Mouse (Mus musculus) C2C12 (cell line): ENCODE data around the gene Stmn1. TPM values are rescaled to one million over a fixed set of nuclear protein-coding genes. Genes with fewer than 3 reads are reported as not detected.

Experiments used
- H3K27me3 ChIP-seq: one replicate; pipeline ENCODE4 v1.6.1; 2011; ENCODE audit not compliant: control insufficient read depth, insufficient read depth, insufficient read length
- H3K36me3 ChIP-seq: one replicate; pipeline ENCODE4 v1.6.1; 2011; ENCODE audit not compliant: control insufficient read depth, insufficient read depth
- H3K4me3 ChIP-seq: one replicate; pipeline ENCODE4 v1.5.1; 2011; ENCODE audit warnings: mild to moderate bottlenecking, control low read depth; ENCODE audit not compliant: poor library complexity, insufficient read depth, severe bottlenecking
- H3K79me2 ChIP-seq: one replicate; pipeline ENCODE4 v1.6.1; 2011; ENCODE audit not compliant: control insufficient read depth, insufficient read depth
- H3K79me3 ChIP-seq: one replicate; pipeline ENCODE4 v1.6.1; 2011; ENCODE audit warnings: low read depth, control low read depth
- H3ac ChIP-seq: one replicate; pipeline ENCODE3; 2011; ENCODE audit warnings: low read depth; ENCODE audit not compliant: control insufficient read depth, insufficient read length
- CEBPB ChIP-seq: IDR thresholded peaks from one replicate; pipeline ENCODE4 v1.6.1; 2011; ENCODE audit warnings: low read depth, mild to moderate bottlenecking, control low read depth, moderate library complexity
- CTCF ChIP-seq: IDR thresholded peaks from one replicate; pipeline ENCODE4 v1.5.1; 2011; ENCODE audit not compliant: control insufficient read depth, insufficient read depth, insufficient read length
- FOSL1 ChIP-seq: IDR thresholded peaks from one replicate; pipeline ENCODE4 v1.8.0; 2011; ENCODE audit warnings: mild to moderate bottlenecking, low read length; ENCODE audit not compliant: poor library complexity, insufficient read depth, severe bottlenecking
- MAX ChIP-seq: IDR thresholded peaks from one replicate; pipeline ENCODE4 v1.6.1; 2011; ENCODE audit warnings: mild to moderate bottlenecking, control low read depth
- MYOD1 ChIP-seq: IDR thresholded peaks from one replicate; pipeline ENCODE4 v1.6.1; 2011; ENCODE audit warnings: low read depth; ENCODE audit not compliant: control insufficient read depth, insufficient read length
- MYOG ChIP-seq: IDR thresholded peaks from one replicate; pipeline ENCODE4 v1.6.1; 2011; ENCODE audit not compliant: control insufficient read depth, insufficient read length; ENCODE audit errors: extremely low read depth
- USF1 ChIP-seq: IDR thresholded peaks from one replicate; pipeline ENCODE4 v1.6.1; 2011; ENCODE audit warnings: low read depth, mild to moderate bottlenecking, control low read depth, moderate library complexity
- polyA plus RNA-seq: library from polyadenylated mRNA; unstranded; fragments of >200 nt; fragmentation: generic; extraction: Trizol; gene quantifications from one replicate; pipeline ENCODE4 v1.2.1, GENCODE M21; 2012; ENCODE audit warnings: missing spikeins

Stmn1 gene
- polyA plus RNA-seq, 1 experiment: 349 TPM

DNA sequence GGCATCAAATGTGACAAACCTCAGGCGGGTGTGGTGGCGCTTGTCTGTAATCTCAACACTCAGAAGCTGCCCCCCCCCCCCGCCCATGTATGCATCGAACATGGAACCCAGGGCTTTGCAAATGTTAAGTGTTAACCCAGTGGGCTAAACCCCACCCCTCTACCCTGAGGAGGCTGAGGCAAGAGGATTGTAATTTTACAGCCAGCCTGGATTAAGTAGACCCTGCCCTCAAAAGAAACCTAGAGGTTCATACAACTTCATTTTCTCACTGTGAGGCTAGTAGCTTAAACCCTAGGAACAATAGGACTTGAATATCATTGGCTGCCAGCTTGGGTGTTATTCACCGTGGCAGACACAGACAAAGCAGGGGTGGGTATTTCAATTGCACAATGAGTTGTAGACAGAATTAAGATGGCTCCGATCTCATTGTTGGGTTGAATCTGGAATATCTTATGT is 1.2 kb downstream of the Stmn1 start:
- no peaks in the 10 kb centered on the region for H3K27me3 ChIP-seq
- TF ChIP-seq CEBPB: peak; percentile 68
- no peak for TF ChIP-seq MAX
- H3K79me2 ChIP-seq: peaks cover 27% of the 10 kb centered on the region
- H3K36me3 ChIP-seq: peaks cover 31% of the 10 kb centered on the region
- peaks cover 15% of the 10 kb centered on the region for H3K79me3 ChIP-seq
- H3ac ChIP-seq: peak overlapping the region; percentile 27
- peak overlapping the region; percentile 89 for H3K4me3 ChIP-seq

DNA sequence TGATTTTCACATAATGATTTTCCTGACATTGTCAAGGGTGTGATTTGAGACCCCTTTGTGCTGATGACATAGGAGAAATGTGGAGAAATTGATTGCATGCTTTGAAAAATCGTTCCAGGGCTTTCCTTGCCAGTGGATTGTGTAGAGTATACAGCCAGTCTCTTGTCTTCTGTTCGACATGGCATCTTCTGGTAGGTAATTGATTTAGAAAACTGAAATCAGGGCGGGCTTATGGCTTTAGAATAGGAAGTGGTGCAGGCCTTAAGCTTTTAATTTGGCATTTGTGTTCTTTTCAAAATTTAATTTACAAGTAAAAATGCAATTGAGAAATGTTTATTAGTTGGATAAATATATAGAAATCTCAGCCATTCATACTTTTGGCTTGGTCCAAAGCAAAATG is 1.9 kb downstream of the Stmn1 start:
- Histone ChIP-seq H3K36me3 (peaks cover 36% of the 10 kb centered on the region), H3ac (peak overlapping the region; percentile 18), H3K79me3 (peaks cover 15% of the 10 kb centered on the region), H3K79me2 (peaks cover 27% of the 10 kb centered on the region), H3K27me3 (no peaks in the 10 kb centered on the region), H3K4me3 (peak overlapping the region; percentile 89)
- TF ChIP-seq CTCF (no peak), MYOG (no peak)

DNA sequence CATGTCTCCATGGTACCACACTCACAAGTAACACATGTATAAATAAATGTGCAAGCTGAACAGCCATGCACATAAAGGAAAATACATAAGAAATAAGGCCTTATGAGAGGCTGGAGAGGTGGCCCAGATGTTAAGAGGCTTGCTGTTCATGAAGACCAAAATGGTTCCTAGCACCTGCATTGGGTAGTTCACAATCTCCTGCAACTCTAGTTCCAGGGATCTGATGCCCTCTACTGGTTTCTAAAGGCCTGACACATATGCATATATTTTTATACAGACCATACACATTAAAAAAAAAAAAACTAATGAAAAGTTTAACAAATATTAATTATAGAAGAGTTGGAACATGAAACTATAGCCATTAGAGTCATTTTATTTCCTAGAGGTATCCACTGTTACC is 3.3 kb downstream of the Stmn1 start:
- Histone ChIP-seq H3K79me2 (peaks cover 27% of the 10 kb centered on the region), H3K4me3 (no peak overlapping the region), H3ac (no peak overlapping the region), H3K79me3 (peaks cover 15% of the 10 kb centered on the region), H3K36me3 (peaks cover 37% of the 10 kb centered on the region), H3K27me3 (no peaks in the 10 kb centered on the region)
- no peak for TF ChIP-seq MYOG
- TF ChIP-seq MAX: no peak

DNA sequence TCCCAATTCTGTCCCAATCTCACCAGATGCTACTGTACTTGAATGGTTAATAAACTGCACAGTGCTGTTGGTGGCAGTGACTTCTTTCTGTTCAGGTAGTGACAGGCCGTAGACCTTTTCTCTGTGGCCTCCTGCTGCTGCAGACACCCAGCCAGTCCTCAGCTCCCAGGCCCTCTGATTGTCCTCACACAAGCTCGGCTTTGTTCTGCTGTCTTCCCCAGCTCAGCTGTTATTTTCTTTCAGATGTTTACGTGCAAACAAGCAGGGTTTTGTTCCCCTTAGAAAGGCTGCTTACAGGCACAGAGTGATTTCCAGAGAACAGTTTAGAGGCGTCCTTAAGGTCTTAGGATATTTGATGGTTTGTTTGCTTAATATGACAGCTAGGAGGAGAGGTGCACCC is 5.6 kb downstream of the Stmn1 start:
- no peaks in the 10 kb centered on the region for H3K27me3 ChIP-seq
- no peak for TF ChIP-seq CEBPB
- no peak for TF ChIP-seq CTCF
- no peak for TF ChIP-seq USF1
- TF ChIP-seq FOSL1: no peak
- no peak for TF ChIP-seq MYOG
- no peak for TF ChIP-seq MAX
- TF ChIP-seq MYOD1: no peak
- no peak overlapping the region for H3K4me3 ChIP-seq
- H3ac ChIP-seq: no peak overlapping the region
- H3K79me2 ChIP-seq: peaks cover 27% of the 10 kb centered on the region
- peaks cover 15% of the 10 kb centered on the region for H3K79me3 ChIP-seq
- H3K36me3 ChIP-seq: peaks cover 37% of the 10 kb centered on the region

DNA sequence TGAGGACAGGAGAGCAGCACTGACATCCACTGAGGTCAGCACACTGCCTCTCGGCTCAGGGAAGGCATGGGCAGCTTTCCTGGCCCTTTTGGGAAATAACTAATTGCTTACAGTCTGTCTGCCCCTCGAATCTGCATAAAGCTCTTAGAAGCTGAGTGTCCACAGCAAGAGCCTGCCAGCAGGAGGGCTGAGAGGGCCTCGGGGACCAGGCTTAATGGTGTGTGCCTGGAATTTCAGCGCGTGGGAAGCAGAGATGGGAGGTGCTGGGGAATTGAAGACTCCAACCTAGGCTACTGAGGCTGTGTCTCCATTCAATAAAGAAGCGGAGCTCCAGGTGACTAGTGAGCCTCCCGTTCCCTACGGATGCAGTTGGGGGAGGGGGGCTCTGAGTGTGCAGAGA is 6.1 kb downstream of the Stmn1 start:
- Histone ChIP-seq H3K36me3 (peaks cover 37% of the 10 kb centered on the region), H3K79me3 (peaks cover 13% of the 10 kb centered on the region), H3ac (no peak overlapping the region), H3K4me3 (no peak overlapping the region), H3K27me3 (no peaks in the 10 kb centered on the region), H3K79me2 (peaks cover 22% of the 10 kb centered on the region)
- TF ChIP-seq MYOG: no peak
- no peak for TF ChIP-seq MAX
- no peak for TF ChIP-seq MYOD1
- no peak for TF ChIP-seq CEBPB
- TF ChIP-seq CTCF: no peak
- no peak for TF ChIP-seq FOSL1
- TF ChIP-seq USF1: no peak

DNA sequence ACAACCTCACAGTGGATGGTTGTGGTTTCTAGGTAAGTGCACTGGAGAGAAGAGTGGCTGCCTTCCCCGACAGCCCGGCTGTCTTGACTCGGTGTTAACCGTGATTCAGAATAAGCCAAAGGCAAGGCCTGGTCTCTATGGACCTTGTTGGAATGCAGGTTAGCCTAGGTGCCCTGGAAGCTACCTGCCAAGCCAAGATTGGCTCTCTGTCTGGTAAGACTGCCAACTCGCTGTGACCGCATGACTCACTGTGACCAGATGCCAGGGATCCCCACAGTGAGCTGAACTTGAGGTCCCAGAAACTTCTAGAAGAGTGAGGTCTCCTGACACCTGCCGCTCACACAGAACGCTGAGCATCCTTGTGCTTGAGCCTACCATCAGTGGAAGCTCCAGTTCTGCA is 8.8 kb downstream of the Stmn1 start:
- no peak for TF ChIP-seq USF1
- TF ChIP-seq MYOD1: no peak
- TF ChIP-seq MYOG: no peak
- TF ChIP-seq CTCF: no peak
- TF ChIP-seq CEBPB: no peak
- TF ChIP-seq FOSL1: no peak
- no peak for TF ChIP-seq MAX
- Histone ChIP-seq H3K36me3 (peaks cover 24% of the 10 kb centered on the region), H3K27me3 (no peaks in the 10 kb centered on the region), H3K79me2 (no peaks in the 10 kb centered on the region), H3K4me3 (no peak overlapping the region), H3ac (no peak overlapping the region), H3K79me3 (no peaks in the 10 kb centered on the region)

DNA sequence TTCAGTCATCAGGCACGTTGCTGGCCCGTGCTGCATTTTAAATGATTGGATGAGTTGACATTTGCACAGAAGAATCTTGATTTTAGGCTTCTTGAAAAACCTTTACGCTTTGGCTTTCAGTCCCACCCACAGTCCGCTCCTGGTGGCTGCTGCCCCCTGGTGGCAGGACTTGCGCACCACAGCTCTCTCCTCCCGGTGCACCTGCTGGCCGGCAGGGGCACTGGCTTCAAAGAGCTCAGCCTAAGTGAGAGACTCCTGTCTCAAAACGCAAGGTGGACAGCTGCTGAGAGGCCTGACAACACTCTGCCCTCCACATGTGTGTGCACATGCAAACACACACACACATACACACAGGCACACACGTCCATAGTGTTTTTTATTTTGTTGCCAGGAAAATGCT is 9.9 kb downstream of the Stmn1 start:
- TF ChIP-seq MYOD1 (peak; percentile 10), FOSL1 (no peak), CTCF (peak; percentile 97), MYOG (no peak)
- H3K27me3 ChIP-seq: no peaks in the 10 kb centered on the region
- H3ac ChIP-seq: no peak overlapping the region
- no peak overlapping the region for H3K4me3 ChIP-seq
- peaks cover 13% of the 10 kb centered on the region for H3K36me3 ChIP-seq
- H3K79me2 ChIP-seq: no peaks in the 10 kb centered on the region
- H3K79me3 ChIP-seq: no peaks in the 10 kb centered on the region
